Mouse (Mus musculus) MN1 (cell line): ENCODE results near the gene Guca1b.

Experiments used
- DNase-seq: peaks from one replicate; pipeline ENCODE4 v3.0.0-alpha.2; 2016; ENCODE audit warnings: low spot score

The Guca1b gene

GRCm38 (mm10) chr17:47385145-47385544 lies at the start of gene Guca1b:
Guca1b (plus strand) TSS chr17:47385393.
- no peak for DNase-seq

DNA sequence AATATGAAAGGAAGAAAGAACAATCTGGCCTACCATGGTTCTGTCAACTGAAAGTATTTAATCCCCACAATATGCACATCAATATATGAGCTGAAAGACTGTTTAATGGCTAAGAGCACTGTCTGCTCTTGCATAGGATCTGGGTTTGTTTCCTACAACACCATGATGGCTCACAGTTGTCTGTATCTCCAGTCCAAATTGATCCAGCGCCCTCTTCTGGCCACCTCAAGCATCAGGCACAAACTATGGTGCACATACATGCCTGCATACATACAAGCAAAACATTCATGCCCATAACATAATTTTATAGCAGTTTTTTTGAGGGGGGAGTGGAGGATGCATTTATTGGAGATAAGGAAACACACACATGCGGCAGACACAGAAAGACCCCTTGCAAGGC lies 42.1 kb upstream of the Guca1b start:
- no peak for DNase-seq

DNA sequence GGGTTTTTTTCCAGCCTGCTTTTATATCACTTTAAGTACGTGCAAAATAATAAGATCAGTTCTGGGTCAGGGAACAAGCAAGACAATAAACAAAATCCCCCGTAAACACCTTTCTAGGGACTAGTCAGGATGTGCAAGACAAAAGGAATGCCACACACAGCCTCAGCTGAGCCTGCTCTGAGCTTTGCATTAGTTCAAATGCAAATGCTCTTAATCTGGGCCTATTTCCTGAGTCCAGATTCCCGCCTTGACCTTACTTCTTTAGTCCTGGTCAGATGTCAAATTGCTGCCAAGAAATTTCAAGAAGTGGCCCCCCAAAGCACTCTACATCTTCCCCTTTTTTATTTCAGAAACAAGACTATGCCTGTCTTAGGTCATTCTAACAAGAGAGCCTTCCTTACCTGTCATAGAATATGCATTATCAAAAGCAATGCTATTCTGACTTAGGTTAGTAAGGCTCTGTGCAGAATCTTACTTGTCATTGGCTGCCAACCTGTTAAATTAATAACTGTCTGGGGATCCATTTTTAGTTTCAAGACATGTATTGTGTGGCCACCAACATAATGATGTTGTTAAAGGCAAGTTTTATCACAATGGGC lies 35.4 kb upstream of the Guca1b start:
- no peak for DNase-seq

DNA sequence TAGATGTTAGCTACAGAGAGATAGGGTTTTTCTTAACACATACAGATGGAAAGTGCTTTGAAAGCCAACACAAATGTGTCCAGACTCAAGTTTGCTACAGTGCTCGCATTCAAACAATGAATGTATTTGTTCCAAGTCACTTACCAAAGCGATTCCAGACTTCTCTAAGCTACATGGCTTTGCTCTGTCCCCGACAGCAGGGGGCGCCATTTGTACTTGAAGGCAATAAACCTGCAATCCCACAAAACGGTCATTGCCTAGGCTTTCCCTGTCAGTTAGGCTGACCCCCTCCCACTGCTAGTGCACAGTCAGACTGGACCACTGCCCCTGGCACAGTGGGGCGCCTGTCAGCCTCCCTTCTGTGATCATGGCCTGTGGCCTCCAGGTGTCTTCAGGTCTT lies 25.2 kb upstream of the Guca1b start:
- peak; percentile 70 for DNase-seq

DNA sequence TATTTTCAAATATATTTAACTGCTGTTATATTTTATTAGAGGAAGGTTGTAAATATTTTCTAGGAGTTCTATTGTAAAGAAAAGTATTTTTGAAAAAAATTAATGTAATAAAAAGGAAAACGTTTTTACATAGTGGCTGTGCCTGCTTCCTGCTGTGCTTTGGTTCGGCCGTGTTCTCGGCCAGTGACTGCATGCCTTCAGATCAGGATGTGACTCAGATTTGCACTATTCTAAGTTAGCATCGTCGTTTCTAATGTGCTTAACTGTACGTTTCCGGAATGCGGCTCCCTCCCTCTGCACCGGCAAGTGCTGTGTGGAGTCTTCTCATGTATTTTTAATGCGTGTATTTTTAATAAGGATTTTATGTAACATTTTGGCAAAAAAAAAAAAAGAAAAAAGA lies 23.9 kb upstream of the Guca1b start:
- no peak for DNase-seq

DNA sequence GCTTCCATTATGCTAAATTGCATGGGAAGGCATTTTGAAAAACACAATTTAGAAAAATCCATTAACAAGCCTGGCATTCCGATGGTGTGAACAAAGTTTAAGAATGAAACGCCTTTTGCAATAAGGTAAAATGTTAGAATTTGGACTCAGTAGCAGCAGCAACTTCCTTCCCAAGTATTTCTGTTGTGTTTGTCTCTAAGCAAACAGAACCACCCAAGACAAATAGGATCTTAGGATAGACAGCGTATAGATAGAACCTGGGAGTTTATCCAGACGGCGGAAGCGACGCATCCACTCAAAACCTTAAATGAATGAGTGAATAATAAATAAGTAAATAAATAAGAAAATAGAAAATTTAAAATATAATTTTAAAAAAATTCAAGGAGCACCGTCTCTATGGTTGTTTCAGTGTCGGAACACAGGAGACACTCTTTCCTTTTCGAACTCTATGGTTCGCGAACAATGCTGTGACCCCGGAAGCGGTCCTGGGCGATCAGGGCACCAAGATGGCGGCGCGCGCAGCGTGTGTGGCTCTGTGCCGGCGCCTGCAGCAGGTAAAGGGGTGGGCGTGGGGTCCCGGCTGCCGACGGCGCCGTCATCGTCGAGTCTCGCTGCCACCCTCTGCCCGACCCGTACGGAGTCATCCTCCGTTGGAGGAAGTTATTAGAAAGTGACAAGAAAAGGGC lies 16.6 kb upstream of the Guca1b start, which contains the start of gene Mrps10:
Gene Mrps10, plus strand, starts transcription at position 487 of the 686 bp plus-strand sequence.
- peak; percentile 95 for DNase-seq

DNA sequence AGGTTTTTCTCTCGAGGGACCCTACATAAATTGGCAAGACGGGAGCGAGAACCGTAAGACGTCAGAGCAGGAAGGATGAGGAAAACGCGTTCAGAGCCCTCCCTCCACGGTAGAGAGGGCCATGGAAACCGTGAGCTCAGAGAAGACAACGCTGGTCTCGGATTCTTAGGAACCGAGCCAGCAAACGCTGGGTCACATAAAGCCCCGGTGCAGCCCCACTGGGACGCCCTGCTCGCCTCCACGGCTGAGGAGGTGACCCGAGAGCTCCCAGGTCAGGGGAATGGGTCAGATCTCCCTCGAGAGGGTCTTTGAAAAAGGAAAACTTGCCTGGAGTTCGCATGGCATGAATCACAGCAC lies 16.1 kb upstream of the Guca1b start:
- no peak for DNase-seq

DNA sequence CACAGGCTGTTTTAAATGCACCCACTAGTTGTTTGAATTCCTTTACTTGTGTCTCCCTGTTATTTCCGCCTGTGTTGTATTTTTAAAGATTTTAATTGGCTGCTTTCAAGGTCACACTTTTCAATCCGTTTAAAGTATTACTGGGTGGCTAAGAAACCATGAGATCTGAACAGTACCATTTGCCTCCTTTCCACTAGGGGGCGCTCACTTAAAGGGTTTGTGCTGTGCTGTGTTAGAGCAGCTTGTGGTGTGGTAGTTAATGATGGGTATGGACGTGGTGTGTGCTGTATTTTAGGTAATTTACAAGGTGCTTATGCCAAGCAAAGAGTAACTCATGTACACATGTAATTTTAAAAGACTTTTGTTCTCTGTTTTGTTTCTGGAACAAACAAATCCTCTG lies 13.7 kb upstream of the Guca1b start:
- peak; percentile 89 for DNase-seq

DNA sequence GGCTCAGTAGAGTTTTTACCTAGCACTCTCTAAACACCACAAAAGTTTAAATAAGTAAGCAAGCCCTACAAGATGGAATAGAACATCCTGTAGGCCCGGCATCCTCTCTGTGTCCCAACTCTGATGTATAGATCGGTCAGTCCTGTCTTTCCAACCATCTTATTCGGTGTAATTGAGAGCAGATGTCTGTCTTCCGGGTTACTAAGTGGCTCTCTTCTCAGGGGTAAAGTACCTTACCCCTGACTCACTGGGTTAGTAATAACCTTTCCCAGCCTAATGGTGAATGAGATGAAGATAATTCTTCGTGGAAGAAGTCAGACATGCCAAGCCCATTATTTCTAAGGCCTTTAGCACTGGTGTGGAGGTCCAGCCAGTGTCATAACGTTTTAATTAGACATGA lies 11.2 kb upstream of the Guca1b start:
- peak; percentile 16 for DNase-seq

- DNase-seq, result no peak
Observed at GRCm38 (mm10) chr17:47376779-47377280, 8.4 kb upstream of the Guca1b start.

- no peak for DNase-seq
Observed at GRCm38 (mm10) chr17:47378133-47378532, 7.1 kb upstream of the Guca1b start.

- no peak for DNase-seq
Observed at GRCm38 (mm10) chr17:47381917-47382316, 3.3 kb upstream of the Guca1b start.

- DNase-seq, result no peak
Observed at GRCm38 (mm10) chr17:47383266-47383665, 1.9 kb upstream of the Guca1b start.

DNA sequence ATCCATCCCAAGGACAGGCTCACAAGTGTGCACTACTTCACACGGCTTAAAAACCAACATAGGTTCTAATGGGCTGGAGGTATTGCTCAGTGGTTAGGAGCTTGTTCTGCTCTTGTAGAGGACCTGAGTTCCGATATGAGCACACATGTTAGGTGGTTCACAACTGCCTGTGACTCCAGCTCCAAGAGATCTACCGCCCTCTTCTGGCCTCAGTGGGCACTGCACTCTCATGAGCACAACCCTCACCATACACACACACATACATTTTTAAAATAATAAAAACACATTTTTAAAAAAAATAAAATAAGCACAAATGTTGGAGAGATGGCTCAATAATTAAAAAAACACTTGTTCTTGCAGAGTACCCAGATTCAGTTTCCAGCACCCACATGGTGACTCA lies 1.1 kb upstream of the Guca1b start:
- DNase-seq, result no peak

GRCm38 (mm10) chr17:47386649-47387048 lies 1.5 kb downstream of the Guca1b start:
- DNase-seq, result peak; percentile 40

GRCm38 (mm10) chr17:47394223-47394869 lies 9.2 kb downstream of the Guca1b start:
- DNase-seq, result peak; percentile 84

DNA sequence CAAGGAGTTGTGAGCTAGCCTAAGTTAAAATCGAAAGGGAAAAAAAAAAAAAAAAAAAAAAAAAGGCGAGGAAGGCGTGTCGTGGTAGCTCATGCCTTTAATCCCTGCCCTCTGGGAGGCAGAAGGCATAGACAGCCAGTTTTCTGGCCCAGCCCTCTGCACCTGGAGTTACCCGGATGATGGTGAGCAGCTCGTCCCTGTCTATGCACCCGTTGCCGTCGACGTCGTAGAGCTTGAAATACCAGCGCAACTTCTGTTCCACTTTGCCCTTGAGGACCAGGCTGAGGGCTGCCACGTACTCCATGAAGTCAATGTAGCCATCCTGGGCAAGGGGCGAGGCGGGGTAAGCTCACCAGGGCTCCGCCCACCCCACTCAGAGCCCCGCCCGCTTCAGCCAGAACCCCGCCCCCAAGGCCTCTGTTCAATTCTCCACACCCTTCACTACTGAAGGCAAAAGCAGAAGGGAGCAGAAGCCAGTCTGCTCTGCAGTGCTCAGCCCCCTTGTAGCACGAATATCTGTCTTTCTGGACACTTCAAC lies 10.3 kb downstream of the Guca1b start:
- peak; percentile 95 for DNase-seq

- no peak for DNase-seq
Observed at GRCm38 (mm10) chr17:47399091-47399490, 13.9 kb downstream of the Guca1b start.

GRCm38 (mm10) chr17:47400451-47400850 lies 15.3 kb downstream of the Guca1b start, which contains the start of gene Guca1a:
Guca1a (minus strand) TSS chr17:47400584.
- DNase-seq, result no peak

GRCm38 (mm10) chr17:47407717-47408557 lies 22.7 kb downstream of the Guca1b start:
- DNase-seq, result no peak

GRCm38 (mm10) chr17:47408558-47408898 lies 23.3 kb downstream of the Guca1b start:
- no peak for DNase-seq
